In the genomic region with DNA sequence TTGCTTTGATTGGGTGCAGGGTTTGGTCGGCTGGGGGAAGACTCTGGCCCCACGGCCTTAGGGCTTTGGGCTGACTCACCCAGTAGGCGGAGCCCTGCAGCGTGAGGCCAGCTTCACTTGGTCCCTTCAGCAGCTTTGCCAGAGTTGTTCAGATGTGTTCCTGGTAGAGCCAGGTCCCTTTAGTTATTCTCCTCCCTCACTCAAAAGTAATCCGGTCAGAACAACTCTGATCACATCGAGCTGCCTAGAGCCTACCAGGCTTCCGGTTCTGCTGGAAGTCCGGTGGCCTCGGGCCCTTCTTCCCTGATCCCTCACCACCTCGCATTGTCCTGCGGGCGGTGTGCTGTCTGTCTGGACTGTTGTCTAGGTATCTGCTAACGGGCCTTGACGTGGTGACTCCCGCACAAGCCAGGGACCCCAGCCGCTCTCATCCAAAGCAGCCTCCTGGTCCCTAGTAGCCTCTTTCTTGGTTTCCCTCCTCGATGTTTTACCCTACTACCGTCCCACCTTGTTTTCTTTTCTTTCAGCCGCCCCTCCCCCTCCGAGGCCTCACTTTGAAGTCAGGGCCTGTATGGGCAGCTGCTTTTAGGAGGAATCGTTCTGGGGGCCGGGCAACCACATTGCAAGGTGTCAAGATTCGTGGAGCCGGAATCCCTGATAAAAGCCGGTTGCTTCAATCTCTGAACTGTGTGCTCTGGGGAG, we compare ENCODE assay signal across 8 mouse cellular contexts. TPM values are rescaled to one million over a fixed set of nuclear protein-coding genes. Genes with fewer than 3 reads are reported as not detected.
DNase-seq lines count a peak whose midpoint lies in the region; ATAC-seq and TF ChIP-seq lines count a peak whose summit lies in the region.

No protein-coding gene starts in this region.

- H3K9me3 ChIP-seq in embryonic facial prominence, embryonic 15.5 days (replicated peaks) = no peaks in the 10 kb centered on the region
- no peaks in the 10 kb centered on the region for H3K9me3 ChIP-seq in heart, postnatal 0 days (replicated peaks; ENCODE audit: control insufficient read depth, low read length)
- no peaks in the 10 kb centered on the region for H3K9me3 ChIP-seq in stomach, embryonic 14.5 days (ENCODE audit: control insufficient read depth, low read depth, low read length)

- H3K9ac ChIP-seq in embryonic facial prominence, embryonic 15.5 days = no peak overlapping the region; the same call in 1 of the 2 replicates
- H3K9ac ChIP-seq in heart, postnatal 0 days (replicated peaks; ENCODE audit: low read depth, low read length) = peak overlapping the region; percentile 45; the same call in 1 of the 2 replicates
- peak overlapping the region; percentile 22; the same call in 1 of the 2 replicates for H3K9ac ChIP-seq in stomach, embryonic 14.5 days (replicated peaks; ENCODE audit: low read depth, low read length)

- peak overlapping the region; percentile 61 for H3K4me2 ChIP-seq in embryonic facial prominence, embryonic 15.5 days (replicated peaks)
- peak overlapping the region; percentile 73 for H3K4me2 ChIP-seq in heart, postnatal 0 days (ENCODE audit: low read depth, low read length)
- H3K4me2 ChIP-seq in stomach, embryonic 14.5 days (replicated peaks; ENCODE audit: low read depth, low read length) = peak overlapping the region; percentile 57

- no peak for TF ChIP-seq EP300 in heart, postnatal 0 days (IDR thresholded peaks at IDR 0.05; ENCODE audit: low read depth)

- no peaks in the 10 kb centered on the region for H3K36me3 ChIP-seq in thymus, adult 2 months (ENCODE audit: control insufficient read depth, insufficient read depth, low read length)
- no peaks in the 10 kb centered on the region for H3K36me3 ChIP-seq in embryonic facial prominence, embryonic 15.5 days
- H3K36me3 ChIP-seq in heart, postnatal 0 days (replicated peaks; ENCODE audit: control insufficient read depth, insufficient read depth, low read length) = no peaks in the 10 kb centered on the region
- no peaks in the 10 kb centered on the region for H3K36me3 ChIP-seq in stomach, embryonic 14.5 days (ENCODE audit: control insufficient read depth, insufficient read depth, low read length)

- no peak overlapping the region for H3K4me3 ChIP-seq in thymus, adult 2 months (ENCODE audit: control insufficient read depth, insufficient read depth, low read length)
- H3K4me3 ChIP-seq in embryonic facial prominence, embryonic 15.5 days (replicated peaks) = peak overlapping the region; percentile 37
- H3K4me3 ChIP-seq in heart, postnatal 0 days (ENCODE audit: low read depth, low read length) = peak overlapping the region; percentile 35
- H3K4me3 ChIP-seq in stomach, embryonic 14.5 days (ENCODE audit: low read depth, low read length) = peak overlapping the region; percentile 15

- DNase-seq in thymus, postnatal 4 days = peak; percentile 35
- no peak for DNase-seq in thymus, adult 2 months
- DNase-seq in heart, postnatal 0 days (ENCODE audit: low spot score) = peak; percentile 67
- DNase-seq in kidney, postnatal 14 days = peak; percentile 76
- DNase-seq in lung, postnatal 36 days = peak; percentile 66
- DNase-seq in spleen, postnatal 14 days (ENCODE audit: low spot score in 2 of 2) = no peak

- WGBS in thymus, adult 2 months = 48% methylated on average over 25 of the region's 25 CpGs
- WGBS in embryonic facial prominence, embryonic 15.5 days = 7% methylated on average over 25 of the region's 25 CpGs
- WGBS in heart, postnatal 0 days = 5% methylated on average over 25 of the region's 25 CpGs
- WGBS in stomach, embryonic 14.5 days = 9% methylated on average over 25 of the region's 25 CpGs

- TF ChIP-seq CTCF in thymus, adult 2 months (IDR thresholded peaks at IDR 0.05; ENCODE audit: borderline replicate concordance, control insufficient read depth, extremely low read depth, insufficient read depth, low read length, poor library complexity) = no peak
- peak; percentile 43 for TF ChIP-seq CTCF in heart, postnatal 0 days (IDR thresholded peaks at IDR 0.05; ENCODE audit: low read depth)

- TF ChIP-seq POLR2A in thymus, adult 2 months (IDR thresholded peaks at IDR 0.05; ENCODE audit: control insufficient read depth, extremely low read depth, insufficient read depth, low read length, poor library complexity) = no peak

- peaks cover 3% of the 10 kb centered on the region; the same call in 1 of the 2 replicates for H3K27me3 ChIP-seq in thymus, adult 2 months (ENCODE audit: control insufficient read depth, insufficient read depth, low read length)
- no peaks in the 10 kb centered on the region for H3K27me3 ChIP-seq in embryonic facial prominence, embryonic 15.5 days
- H3K27me3 ChIP-seq in heart, postnatal 0 days (ENCODE audit: control insufficient read depth, insufficient read depth, low read length) = peaks cover 5% of the 10 kb centered on the region; the same call in 1 of the 2 replicates
- H3K27me3 ChIP-seq in stomach, embryonic 14.5 days (ENCODE audit: control insufficient read depth, insufficient read depth, low read length) = no peaks in the 10 kb centered on the region

- ATAC-seq in embryonic facial prominence, embryonic 15.5 days (ENCODE audit: insufficient number of reproducible peaks, low FRiP score, low TSS enrichment, low read depth) = no peak
- ATAC-seq in heart, postnatal 0 days (ENCODE audit: insufficient read depth, low read depth) = peak; percentile 44
- peak; percentile 48; the same call in 1 of the 2 replicates for ATAC-seq in stomach, embryonic 14.5 days (ENCODE audit: insufficient number of reproducible peaks, insufficient read depth, low FRiP score, low read depth)

- no peak overlapping the region for H3K27ac ChIP-seq in thymus, adult 2 months (ENCODE audit: control insufficient read depth, insufficient read depth, low read length)
- peak overlapping the region; percentile 92 for H3K27ac ChIP-seq in embryonic facial prominence, embryonic 15.5 days (replicated peaks)
- H3K27ac ChIP-seq in heart, postnatal 0 days (ENCODE audit: low read depth) = peak overlapping the region; percentile 71
- H3K27ac ChIP-seq in stomach, embryonic 14.5 days (ENCODE audit: low read length) = peak overlapping the region; percentile 68; the same call in 1 of the 2 replicates

- peaks cover 25% of the 10 kb centered on the region for H3K4me1 ChIP-seq in thymus, adult 2 months (replicated peaks; ENCODE audit: control insufficient read depth, insufficient read depth, low read length)
- H3K4me1 ChIP-seq in embryonic facial prominence, embryonic 15.5 days = peaks cover 58% of the 10 kb centered on the region
- peaks cover 23% of the 10 kb centered on the region; the same call in 1 of the 2 replicates for H3K4me1 ChIP-seq in heart, postnatal 0 days (ENCODE audit: control insufficient read depth, insufficient read depth)
- H3K4me1 ChIP-seq in stomach, embryonic 14.5 days (ENCODE audit: control insufficient read depth, insufficient read depth, low read length) = peaks cover 31% of the 10 kb centered on the region

RNA-seq across cellular contexts. Expression of gene Itgb5, which starts 4.5 kb away (rescaled TPM):
- polyA plus RNA-seq in thymus, adult 2 months (2012; rRNA removed) = 20.1 and 28.3 TPM in 2 replicates
- polyA plus RNA-seq in embryonic facial prominence, embryonic 15.5 days (2015; fragmentation: Nextera tagmentation; extraction: Ambion mirVana) = 118 and 123 TPM in 2 replicates
- 116 and 134 TPM in 2 replicates for total RNA-seq in heart, postnatal 0 days (2014; rRNA removed; ENCODE audit: low replicate concordance)
- 33.4 and 35.6 TPM in 2 replicates for polyA plus RNA-seq in heart, postnatal 0 days (2015; fragmentation: Nextera tagmentation; extraction: Ambion mirVana)
- 32.5 and 37.2 TPM in 2 replicates for polyA plus RNA-seq in stomach, embryonic 14.5 days (2014; fragmentation: Nextera tagmentation; extraction: Ambion mirVana)

RNA-seq across cellular contexts. Expression of gene Muc13, which starts 40.1 kb away (rescaled TPM):
- 5.0 and 5.5 TPM in 2 replicates for polyA plus RNA-seq in thymus, adult 2 months (2012; rRNA removed)
- polyA plus RNA-seq in embryonic facial prominence, embryonic 15.5 days (2015; fragmentation: Nextera tagmentation; extraction: Ambion mirVana) = 0.25 and 0.52 TPM in 2 replicates
- total RNA-seq in heart, postnatal 0 days (2014; rRNA removed; ENCODE audit: low replicate concordance) = not detected in 2 replicates
- not detected in 2 replicates for polyA plus RNA-seq in heart, postnatal 0 days (2015; fragmentation: Nextera tagmentation; extraction: Ambion mirVana)
- polyA plus RNA-seq in stomach, embryonic 14.5 days (2014; fragmentation: Nextera tagmentation; extraction: Ambion mirVana) = 0.56 and 0.69 TPM in 2 replicates

Comparison
In these comparisons a context has a peak if more than half of its experiments do, and no peak if none do; other contexts are left out.
1. DNase-seq: peak in thymus, postnatal 4 days (single experiment), heart, postnatal 0 days (single experiment), kidney, postnatal 14 days (single experiment) and lung, postnatal 36 days (single experiment); none in thymus, adult 2 months (single experiment) and spleen, postnatal 14 days (0 of 2).
2. Peak in every context shown above with its lines, with median percentiles within 50 percentile points of each other: H3K4me2 ChIP-seq.